Mouse (Mus musculus) small intestine, adult 2 months (tissue): ENCODE measurements around the gene Rnf135. TPM values are rescaled to one million over a fixed set of nuclear protein-coding genes. Genes with fewer than 3 reads are reported as not detected.

ENCODE experiments used
- H3K27ac ChIP-seq: fragments of 200-500 bp; 2 replicates; pipeline ENCODE4 v1.5.1; 2012; ENCODE audit warnings: low read depth, low read length, control low read depth, inconsistent platforms; ENCODE audit not compliant: insufficient read depth
- H3K27me3 ChIP-seq: fragments of 200-500 bp; 2 replicates; pipeline ENCODE4 v1.6.1; 2012; ENCODE audit warnings: mild to moderate bottlenecking, moderate library complexity, low read length, inconsistent platforms; ENCODE audit not compliant: control insufficient read depth, insufficient read depth
- H3K36me3 ChIP-seq: fragments of 200-500 bp; 2 replicates; pipeline ENCODE4 v1.6.1; 2012; ENCODE audit warnings: mild to moderate bottlenecking, low read length, control low read depth, inconsistent platforms; ENCODE audit not compliant: control insufficient read depth, insufficient read depth
- H3K4me1 ChIP-seq: fragments of 200-500 bp; 2 replicates; pipeline ENCODE4 v1.6.1; 2012; ENCODE audit warnings: low read length, inconsistent platforms, mixed read lengths; ENCODE audit not compliant: control insufficient read depth, insufficient read depth, insufficient read length
- H3K4me3 ChIP-seq: fragments of 200-500 bp; 2 replicates; pipeline ENCODE4 v1.5.1; 2012; ENCODE audit warnings: low read depth, mild to moderate bottlenecking, control low read depth, inconsistent platforms, low read length, moderate library complexity
- CTCF ChIP-seq: fragments of 200-500 bp; IDR thresholded peaks from 2 replicates; pipeline ENCODE4 v1.5.1; 2012; ENCODE audit warnings: low read depth, mild to moderate bottlenecking, control low read depth, inconsistent platforms, low read length, moderate library complexity, mixed read lengths; ENCODE audit not compliant: insufficient replicate concordance, insufficient read length; ENCODE audit errors: extremely low read depth
- POLR2A ChIP-seq: fragments of 200-500 bp; IDR thresholded peaks from 2 replicates; pipeline ENCODE4 v1.6.1; 2012; ENCODE audit warnings: low read depth, mild to moderate bottlenecking, control low read depth, inconsistent platforms, low read length, moderate library complexity
- WGBS: fragments of 180-500 bp; shearing (Covaris S2); methylation state at CpG from one replicate; pipeline ENCODE4 v1.1.7; 2018; 5-methylcytosine and 5-hydroxymethylcytosine counted together
- polyA plus RNA-seq: library from polyadenylated mRNA; depleted of rRNA; stranded (reverse); fragments of >200 nt; gene quantifications from 2 replicates; pipeline ENCODE4 v1.2.3, GENCODE M21; 2012

Gene Rnf135
- polyA plus RNA-seq, 1 experiment, result 5.9 TPM

GRCm38 (mm10) chr11:80152376-80152775, 31.3 kb upstream of the Rnf135 start:
- TF ChIP-seq POLR2A (no peak), CTCF (no peak)
- Histone ChIP-seq H3K4me3 (no peak overlapping the region), H3K27ac (peak overlapping the region; percentile 66), H3K27me3 (no peaks in the 10 kb centered on the region), H3K4me1 (peaks cover 7% of the 10 kb centered on the region), H3K36me3 (no peaks in the 10 kb centered on the region; the same call in none of the 2 replicates)
- 73% methylated on average over 8 of the region's 8 CpGs for WGBS

- Histone ChIP-seq H3K27ac (peak within 1 kb of the TSS; percentile 57), H3K27me3 (no peaks in the 10 kb centered on the region), H3K4me1 (peaks cover 9% of the 10 kb centered on the region), H3K4me3 (peak within 1 kb of the TSS; percentile 80), H3K36me3 (no peaks in the 10 kb centered on the region; the same call in none of the 2 replicates)
- under 1% methylated on average over 47 of the region's 47 CpGs for WGBS
- TF ChIP-seq CTCF, result no peak
- peak; percentile 90 for TF ChIP-seq POLR2A
These were observed 29.7 kb upstream of the Rnf135 start, which contains the start of gene Adap2 for GRCm38 (mm10) chr11:80153857-80154495. TSS of gene Adap2 (plus strand) at chr11:80154105.

GRCm38 (mm10) chr11:80154501-80154900, 29.1 kb upstream of the Rnf135 start:
- WGBS, result 35% methylated on average over 25 of the region's 25 CpGs
- no peaks in the 10 kb centered on the region; the same call in none of the 2 replicates for H3K36me3 ChIP-seq
- TF ChIP-seq CTCF (no peak), POLR2A (no peak)
- H3K27ac ChIP-seq, result peak overlapping the region; percentile 53
- H3K27me3 ChIP-seq, result no peaks in the 10 kb centered on the region
- H3K4me3 ChIP-seq, result peak overlapping the region; percentile 80
- peaks cover 14% of the 10 kb centered on the region for H3K4me1 ChIP-seq

- Histone ChIP-seq H3K27ac (peak overlapping the region; percentile 53; the same call in 1 of the 2 replicates), H3K4me1 (peaks cover 19% of the 10 kb centered on the region), H3K4me3 (peak overlapping the region; percentile 80), H3K27me3 (no peaks in the 10 kb centered on the region), H3K36me3 (peaks cover 1% of the 10 kb centered on the region)
- WGBS, result 82% methylated on average over 8 of the region's 8 CpGs
- TF ChIP-seq POLR2A (no peak), CTCF (no peak)
These were observed 28.1 kb upstream of the Rnf135 start for GRCm38 (mm10) chr11:80155541-80155940.

- Histone ChIP-seq H3K27me3 (no peaks in the 10 kb centered on the region), H3K4me1 (peaks cover 19% of the 10 kb centered on the region), H3K36me3 (peaks cover 1% of the 10 kb centered on the region), H3K27ac (peak overlapping the region; percentile 24; the same call in 1 of the 2 replicates), H3K4me3 (peak overlapping the region; percentile 6; the same call in 1 of the 2 replicates)
- WGBS, result 87% methylated on average over 4 of the region's 4 CpGs
- TF ChIP-seq CTCF, result no peak
- no peak for TF ChIP-seq POLR2A
These were observed 27.7 kb upstream of the Rnf135 start for GRCm38 (mm10) chr11:80155961-80156360.

GRCm38 (mm10) chr11:80156841-80157240, 26.8 kb upstream of the Rnf135 start:
- Histone ChIP-seq H3K36me3 (peaks cover 3% of the 10 kb centered on the region), H3K27me3 (no peaks in the 10 kb centered on the region), H3K27ac (no peak overlapping the region), H3K4me3 (no peak overlapping the region), H3K4me1 (peaks cover 19% of the 10 kb centered on the region)
- TF ChIP-seq POLR2A (no peak), CTCF (no peak)
- 65% methylated on average over 4 of the region's 4 CpGs for WGBS

- Histone ChIP-seq H3K27ac (peak overlapping the region; percentile 74), H3K4me3 (no peak overlapping the region), H3K4me1 (peaks cover 14% of the 10 kb centered on the region), H3K27me3 (no peaks in the 10 kb centered on the region), H3K36me3 (peaks cover 17% of the 10 kb centered on the region)
- 25% methylated on average over 7 of the region's 7 CpGs for WGBS
- no peak for TF ChIP-seq CTCF
- no peak for TF ChIP-seq POLR2A
These were observed 24.6 kb upstream of the Rnf135 start for GRCm38 (mm10) chr11:80159018-80159417.

- TF ChIP-seq CTCF, result no peak
- WGBS, result 78% methylated on average over 4 of the region's 4 CpGs
- no peak overlapping the region for H3K4me3 ChIP-seq
- H3K4me1 ChIP-seq, result peaks cover 11% of the 10 kb centered on the region; the same call in 1 of the 2 replicates
- no peaks in the 10 kb centered on the region for H3K27me3 ChIP-seq
- H3K36me3 ChIP-seq, result peaks cover 30% of the 10 kb centered on the region
- H3K27ac ChIP-seq, result no peak overlapping the region
These were observed 22.6 kb upstream of the Rnf135 start for GRCm38 (mm10) chr11:80161041-80161440.
